Mouse (Mus musculus): ENCODE results near the gene Siva1. TPM values are rescaled to one million over a fixed set of nuclear protein-coding genes. Genes with fewer than 3 reads are reported as not detected.

The Siva1 gene
- total and polyA plus RNA-seq, 2 experiments from 2014 or later: 34.8 to 62.2 TPM

DNA sequence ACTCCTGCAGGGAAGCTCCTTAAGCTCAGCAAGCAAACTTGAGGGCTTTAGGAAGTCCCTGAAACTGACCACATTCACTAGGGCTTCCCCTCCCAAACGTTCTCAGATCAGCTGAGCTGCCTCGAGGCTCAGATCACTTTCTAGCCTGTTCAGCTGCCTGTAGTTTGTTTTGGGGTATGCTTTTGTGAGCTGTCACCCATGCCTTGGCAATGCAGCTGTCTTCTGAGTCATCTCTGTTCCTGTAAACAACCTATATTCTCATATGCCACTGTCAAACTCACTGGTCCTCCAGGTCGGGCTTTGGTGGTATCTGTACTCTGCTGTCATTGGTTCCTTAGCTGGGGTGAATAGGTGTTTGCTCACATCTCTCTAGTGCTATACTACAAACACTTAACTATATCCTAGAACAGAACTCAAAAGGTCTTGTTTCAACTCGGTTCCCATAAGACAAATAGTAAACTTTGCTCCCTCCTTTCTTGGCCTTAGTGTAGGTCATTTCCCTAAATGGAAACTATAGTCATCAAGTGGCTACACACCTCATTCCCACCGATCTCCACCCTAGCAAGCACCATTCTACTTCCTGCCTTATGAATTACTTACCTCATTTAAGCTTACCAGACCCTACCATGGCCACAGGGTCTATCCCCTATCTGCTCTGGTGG, 7.4 kb downstream of the Siva1 start:
- no peaks in the 10 kb centered on the region for H3K4me1 ChIP-seq (ENCODE audit: insufficient read depth, low read length)
- no peaks in the 10 kb centered on the region for H3K9me3 ChIP-seq (ENCODE audit: low read length)
- ATAC-seq (no peak), DNase-seq (ENCODE audit: low spot score) (no peak)
- H3K27me3 ChIP-seq (ENCODE audit: insufficient read depth, low read length): no peaks in the 10 kb centered on the region
- no peak overlapping the region for H3K4me3 ChIP-seq (ENCODE audit: low read length)
- no peak for TF ChIP-seq CTCF (IDR thresholded peaks at IDR 0.05; ENCODE audit: low read depth)
- H3K9ac ChIP-seq (replicated peaks; ENCODE audit: low read length): no peak overlapping the region
- H3K36me3 ChIP-seq (ENCODE audit: insufficient read depth, low read length): peaks cover 51% of the 10 kb centered on the region
- no peak overlapping the region for H3K27ac ChIP-seq
- no peak overlapping the region for H3K4me2 ChIP-seq (ENCODE audit: low read depth, low read length)
- 81% methylated on average over 5 of the region's 5 CpGs for WGBS

DNA sequence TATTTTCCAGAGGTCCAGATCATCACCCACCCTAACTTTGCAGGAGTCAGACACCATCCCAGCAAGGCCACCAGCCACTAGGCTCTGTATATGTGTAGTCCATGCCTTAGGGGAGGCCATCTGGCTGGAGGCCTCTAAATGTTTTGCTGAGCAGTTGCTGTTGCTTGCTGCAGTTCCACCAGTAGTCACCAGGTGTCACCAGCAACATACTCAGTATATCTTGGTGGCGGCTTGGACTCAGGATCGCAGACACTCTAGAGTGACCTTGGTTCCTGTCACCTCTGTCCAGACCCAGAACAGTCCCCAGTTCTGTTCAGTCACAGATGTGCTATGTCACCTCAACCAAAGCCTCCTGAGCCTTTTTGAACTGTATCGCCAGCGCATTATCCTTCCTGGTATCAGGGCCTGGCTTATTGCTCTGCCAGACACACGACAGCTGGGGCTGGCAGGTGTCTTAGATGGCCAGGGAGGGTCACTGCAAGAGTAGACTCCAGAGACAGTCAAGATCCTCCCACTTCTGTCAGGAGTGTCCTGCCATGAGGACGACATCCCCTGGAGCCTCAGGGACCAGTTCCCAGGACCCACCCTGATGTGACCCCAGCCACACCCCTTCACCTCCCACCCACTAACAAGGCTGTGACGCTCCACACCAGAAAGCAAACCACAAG, 8.8 kb downstream of the Siva1 start:
- H3K4me3 ChIP-seq (ENCODE audit: low read length): no peak overlapping the region
- TF ChIP-seq CTCF (IDR thresholded peaks at IDR 0.05; ENCODE audit: low read depth): peak; percentile 99
- H3K4me2 ChIP-seq (ENCODE audit: low read depth, low read length): no peak overlapping the region
- H3K9ac ChIP-seq (replicated peaks; ENCODE audit: low read length): no peak overlapping the region
- peak; percentile 67 for ATAC-seq
- peaks cover 60% of the 10 kb centered on the region for H3K36me3 ChIP-seq (ENCODE audit: insufficient read depth, low read length)
- WGBS: 33% methylated on average over 7 of the region's 7 CpGs
- peak overlapping the region; percentile 27; the same call in 1 of the 2 replicates for H3K27ac ChIP-seq
- no peaks in the 10 kb centered on the region for H3K27me3 ChIP-seq (ENCODE audit: insufficient read depth, low read length)
- peak; percentile 95 for DNase-seq (ENCODE audit: low spot score)
- no peaks in the 10 kb centered on the region for H3K4me1 ChIP-seq (ENCODE audit: insufficient read depth, low read length)
- no peaks in the 10 kb centered on the region for H3K9me3 ChIP-seq (ENCODE audit: low read length)

DNA sequence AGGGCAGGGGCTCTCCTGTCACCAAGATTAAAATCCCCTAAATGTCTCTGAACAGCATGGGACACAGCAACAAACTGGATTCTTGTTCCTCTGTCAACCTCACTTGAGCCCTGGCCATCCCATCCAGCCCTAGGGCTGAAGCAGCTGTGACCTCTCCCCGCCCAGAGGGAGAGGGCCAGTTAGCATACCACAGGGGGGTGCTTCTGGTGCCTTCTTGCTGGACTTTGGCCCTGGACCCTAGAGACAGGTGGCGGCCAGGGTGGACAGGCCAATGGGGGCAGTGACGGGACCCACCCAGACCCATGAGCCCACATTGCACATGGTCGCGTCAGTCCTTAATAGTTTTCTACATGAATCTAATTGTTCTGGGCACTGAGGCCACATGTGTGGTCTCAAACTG, 9.6 kb downstream of the Siva1 start:
- ATAC-seq (no peak), DNase-seq (ENCODE audit: low spot score) (no peak)
- no peaks in the 10 kb centered on the region for H3K4me1 ChIP-seq (ENCODE audit: insufficient read depth, low read length)
- TF ChIP-seq CTCF (IDR thresholded peaks at IDR 0.05; ENCODE audit: low read depth): no peak
- WGBS: 74% methylated on average over 5 of the region's 5 CpGs
- H3K27ac ChIP-seq: no peak overlapping the region
- no peaks in the 10 kb centered on the region for H3K9me3 ChIP-seq (ENCODE audit: low read length)
- no peaks in the 10 kb centered on the region for H3K27me3 ChIP-seq (ENCODE audit: insufficient read depth, low read length)
- H3K9ac ChIP-seq (replicated peaks; ENCODE audit: low read length): no peak overlapping the region
- H3K36me3 ChIP-seq (ENCODE audit: insufficient read depth, low read length): peaks cover 63% of the 10 kb centered on the region
- H3K4me3 ChIP-seq (ENCODE audit: low read length): no peak overlapping the region
- no peak overlapping the region for H3K4me2 ChIP-seq (ENCODE audit: low read depth, low read length)

DNA sequence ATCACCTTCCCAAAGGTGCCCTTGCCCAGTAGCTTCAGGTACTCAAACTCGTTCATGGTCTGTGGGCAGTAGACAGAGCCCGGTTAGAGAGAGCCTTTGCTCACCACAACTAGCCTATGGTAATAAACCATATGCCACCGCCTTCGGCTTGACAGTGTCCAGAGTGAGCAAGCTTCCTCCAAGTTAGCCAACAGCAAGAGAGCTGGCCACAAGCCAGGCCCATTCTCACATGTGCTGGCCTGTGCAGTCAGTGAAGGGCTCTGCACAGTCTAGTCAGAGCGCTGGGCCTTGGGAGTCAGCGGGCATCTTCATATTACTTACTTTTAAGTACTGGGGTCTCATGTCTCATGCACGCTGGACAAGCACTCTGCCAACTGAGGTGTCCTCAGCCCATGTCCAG, 14.1 kb downstream of the Siva1 start:
- DNase-seq (ENCODE audit: low spot score) (peak; percentile 59), ATAC-seq (no peak)
- WGBS: 64% methylated on average over 7 of the region's 7 CpGs
- Histone ChIP-seq H3K4me3 (ENCODE audit: low read length) (no peak overlapping the region), H3K27me3 (ENCODE audit: insufficient read depth, low read length) (no peaks in the 10 kb centered on the region), H3K9me3 (ENCODE audit: low read length) (no peaks in the 10 kb centered on the region), H3K36me3 (ENCODE audit: insufficient read depth, low read length) (peaks cover 64% of the 10 kb centered on the region), H3K9ac (replicated peaks; ENCODE audit: low read length) (no peak overlapping the region), H3K4me2 (ENCODE audit: low read depth, low read length) (no peak overlapping the region), H3K27ac (no peak overlapping the region), H3K4me1 (ENCODE audit: insufficient read depth, low read length) (peaks cover 13% of the 10 kb centered on the region)
- TF ChIP-seq CTCF (IDR thresholded peaks at IDR 0.05; ENCODE audit: low read depth): no peak

DNA sequence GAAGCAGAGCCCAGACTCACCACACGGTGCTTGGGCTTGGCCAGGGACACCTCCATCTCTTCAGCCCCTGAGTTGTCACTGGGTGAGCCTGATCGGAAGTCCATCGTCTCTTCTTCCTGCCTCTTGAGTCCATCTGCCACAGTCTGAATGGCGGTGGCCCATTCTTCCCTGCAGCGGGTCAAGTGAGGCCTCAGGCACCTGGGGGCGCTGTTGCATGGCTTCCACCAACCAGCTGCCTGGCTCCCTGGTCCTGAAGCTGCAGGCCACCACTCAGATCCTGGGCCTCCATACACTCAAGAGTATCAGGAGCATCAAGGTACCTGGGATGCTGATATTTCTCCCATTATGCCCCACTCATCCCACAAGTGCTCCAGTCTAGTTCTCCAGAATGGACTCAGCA, 14.6 kb downstream of the Siva1 start:
- H3K36me3 ChIP-seq (ENCODE audit: insufficient read depth, low read length): peaks cover 61% of the 10 kb centered on the region
- H3K4me2 ChIP-seq (ENCODE audit: low read depth, low read length): no peak overlapping the region
- peak; percentile 43 for DNase-seq (ENCODE audit: low spot score)
- 67% methylated on average over 6 of the region's 6 CpGs for WGBS
- no peaks in the 10 kb centered on the region for H3K9me3 ChIP-seq (ENCODE audit: low read length)
- no peak overlapping the region for H3K9ac ChIP-seq (replicated peaks; ENCODE audit: low read length)
- no peak overlapping the region for H3K4me3 ChIP-seq (ENCODE audit: low read length)
- H3K27me3 ChIP-seq (ENCODE audit: insufficient read depth, low read length): no peaks in the 10 kb centered on the region
- TF ChIP-seq CTCF (IDR thresholded peaks at IDR 0.05; ENCODE audit: low read depth): peak; percentile 62
- ATAC-seq: no peak
- H3K4me1 ChIP-seq (ENCODE audit: insufficient read depth, low read length): peaks cover 18% of the 10 kb centered on the region
- no peak overlapping the region for H3K27ac ChIP-seq

DNA sequence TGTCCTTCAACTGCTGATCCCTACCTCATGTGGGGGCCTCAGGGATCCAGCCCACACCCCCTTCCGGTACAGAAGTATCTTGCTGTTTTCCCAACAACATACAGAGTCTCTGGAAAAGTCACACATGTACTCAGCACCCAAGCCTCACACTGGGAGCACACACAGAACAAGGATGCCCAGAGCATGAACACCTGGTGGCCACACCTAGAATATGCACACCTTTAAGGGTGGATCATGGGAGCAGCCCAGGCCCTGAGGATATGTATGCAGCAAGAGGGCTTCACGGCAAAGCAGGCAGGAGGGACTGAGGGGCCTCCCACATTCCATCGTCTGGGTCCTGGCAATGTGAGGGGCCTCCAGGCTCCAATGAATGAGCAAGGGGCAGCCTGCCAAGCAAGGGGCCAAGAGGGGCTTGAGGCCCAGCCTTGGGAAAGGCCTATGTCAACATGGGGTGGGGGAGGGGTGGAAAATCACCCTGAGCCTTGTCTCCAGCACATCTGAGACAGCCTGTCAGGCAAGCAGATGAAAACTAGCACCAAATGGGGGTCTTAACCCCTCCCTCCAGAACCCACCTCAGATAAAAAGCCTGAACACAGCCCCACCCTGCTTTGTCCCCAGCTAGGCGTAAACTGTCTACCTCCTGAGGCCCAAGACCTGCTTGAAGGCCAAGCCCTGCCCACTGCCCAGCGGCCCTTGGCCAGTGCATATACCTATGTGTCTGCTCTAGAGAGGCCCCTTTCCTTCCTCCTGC, 16.3 kb downstream of the Siva1 start:
- H3K9ac ChIP-seq (replicated peaks; ENCODE audit: low read length): 0 out of 2 replicates have a peak overlapping the region, but pooled peaks have one; percentile 1
- no peak for TF ChIP-seq CTCF (IDR thresholded peaks at IDR 0.05; ENCODE audit: low read depth)
- peak overlapping the region; percentile 22 for H3K27ac ChIP-seq
- H3K36me3 ChIP-seq (ENCODE audit: insufficient read depth, low read length): peaks cover 44% of the 10 kb centered on the region
- DNase-seq (ENCODE audit: low spot score) (peak; percentile 86), ATAC-seq (peak; percentile 36)
- no peaks in the 10 kb centered on the region for H3K9me3 ChIP-seq (ENCODE audit: low read length)
- H3K4me3 ChIP-seq (ENCODE audit: low read length): no peak overlapping the region
- H3K4me1 ChIP-seq (ENCODE audit: insufficient read depth, low read length): peaks cover 32% of the 10 kb centered on the region
- 22% methylated on average over 5 of the region's 5 CpGs for WGBS
- H3K4me2 ChIP-seq (ENCODE audit: low read depth, low read length): no peak overlapping the region
- H3K27me3 ChIP-seq (ENCODE audit: insufficient read depth, low read length): no peaks in the 10 kb centered on the region

Measured in hindbrain, postnatal 0 days (tissue).